Mouse (Mus musculus) CH12.LX (cell line): ENCODE data around the gene Ano1.

Experiments used
- BHLHE40 ChIP-seq: IDR thresholded peaks from 2 replicates; pipeline ENCODE4 v1.6.1; 2011; ENCODE audit warnings: mild to moderate bottlenecking, low read depth, low read length, improper control_type of control experiment
- CTCF ChIP-seq, 2 experiments: IDR thresholded peaks in 1 of 2; conservative IDR thresholded peaks in 1 of 2; 2 replicates each; pipeline ENCODE4 v1.5.1; 2011 to 2012; ENCODE audit warnings: low read depth in 2 of 2, low read length in 2 of 2, improper control_type of control experiment in 1 of 2, inconsistent platforms in 1 of 2, mild to moderate bottlenecking in 1 of 2, moderate library complexity in 1 of 2
- EP300 ChIP-seq: IDR thresholded peaks from 2 replicates; pipeline ENCODE4 v1.6.1; 2011; ENCODE audit warnings: low read length, improper control_type of control experiment
- HCFC1 ChIP-seq: IDR thresholded peaks from 2 replicates; pipeline ENCODE4 v1.6.1; 2012; ENCODE audit warnings: low read depth, mild to moderate bottlenecking, inconsistent platforms, low read length, improper control_type of control experiment
- KAT2A ChIP-seq: IDR thresholded peaks from 2 replicates; pipeline ENCODE4 v1.6.1; 2012; ENCODE audit warnings: low read length, improper control_type of control experiment, inconsistent platforms; ENCODE audit not compliant: insufficient replicate concordance
- MAZ ChIP-seq: IDR thresholded peaks from 2 replicates; pipeline ENCODE4 v1.6.1; 2012; ENCODE audit warnings: low read depth, mild to moderate bottlenecking, inconsistent platforms, low read length, improper control_type of control experiment, moderate library complexity
- MYC ChIP-seq: IDR thresholded peaks from 2 replicates; pipeline ENCODE4 v1.6.1; 2011; ENCODE audit warnings: low read depth, mild to moderate bottlenecking, improper control_type of control experiment, low read length
- POLR2A ChIP-seq: IDR thresholded peaks from 2 replicates; pipeline ENCODE4 v1.6.1; 2011; ENCODE audit warnings: low read depth, mild to moderate bottlenecking, improper control_type of control experiment, low read length
- SMC3 ChIP-seq: IDR thresholded peaks from 2 replicates; pipeline ENCODE4 v1.6.1; 2011; ENCODE audit warnings: low read depth, low read length, improper control_type of control experiment
- USF2 ChIP-seq: conservative IDR thresholded peaks from 2 replicates; pipeline ENCODE4 v1.6.1; 2011; ENCODE audit warnings: low read depth, low read length, improper control_type of control experiment
- ZC3H11A ChIP-seq: IDR thresholded peaks from 2 replicates; pipeline ENCODE4 v1.6.1; 2012; ENCODE audit warnings: low read depth, mild to moderate bottlenecking, inconsistent platforms, low read length, improper control_type of control experiment
- ZKSCAN1 ChIP-seq: IDR thresholded peaks from 2 replicates; pipeline ENCODE4 v1.6.1; 2012; ENCODE audit warnings: low read depth, inconsistent platforms, low read length, improper control_type of control experiment, borderline replicate concordance
- ZMIZ1 ChIP-seq: IDR thresholded peaks from 2 replicates; pipeline ENCODE4 v1.6.1; 2012; ENCODE audit warnings: low read depth, mild to moderate bottlenecking, inconsistent platforms, low read length, improper control_type of control experiment

DNA sequence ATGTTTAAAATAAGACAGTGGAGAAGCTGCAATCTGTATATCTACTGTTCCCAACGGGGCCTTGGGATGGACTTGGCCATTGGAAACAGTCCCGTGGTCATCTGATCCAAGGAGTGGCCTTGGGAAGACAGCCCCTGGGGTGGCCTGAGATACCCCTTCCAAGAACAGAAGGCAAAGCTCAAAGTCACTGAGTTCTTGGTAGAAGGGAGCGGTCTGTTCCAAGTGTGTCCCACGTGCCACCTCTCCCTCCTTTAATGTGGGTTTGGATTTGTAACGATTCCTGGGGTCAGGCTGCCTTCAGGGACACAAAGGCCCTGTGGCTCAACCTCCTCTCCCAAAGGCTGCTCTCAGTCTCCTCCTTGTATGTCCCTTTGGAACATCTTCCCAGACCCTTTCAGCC lies 7.9 kb downstream of the Ano1 start:
- TF ChIP-seq CTCF (conservative IDR thresholded peaks at IDR 0.05 in 1 of 2, IDR thresholded peaks at IDR 0.05 in 1 of 2; ENCODE audit: low read depth in 2 of 2, low read length in 2 of 2) (no peak), EP300 (no peak), POLR2A (no peak), ZC3H11A (no peak), MAZ (no peak), SMC3 (no peak), MYC (no peak), USF2 (no peak), ZMIZ1 (no peak), KAT2A (no peak), ZKSCAN1 (no peak), HCFC1 (no peak), BHLHE40 (no peak)
